Mouse (Mus musculus) midbrain, embryonic 16.5 days (tissue): ENCODE results near the gene Dpyd. TPM values are rescaled to one million over a fixed set of nuclear protein-coding genes. Genes with fewer than 3 reads are reported as not detected.

Experiments
- ATAC-seq: fragments of 200-750 bp; cut with Nextera tagmentation; 2 replicates; pipeline ENCODE4 v1.8.0; 2017; ENCODE audit warnings: moderate TSS enrichment
- H3K27ac ChIP-seq: fragments of 300-500 bp; sonication (generic); 2 replicates; pipeline ENCODE4 v1.5.1; 2014; ENCODE audit warnings: mild to moderate bottlenecking, low read length, mixed read lengths
- H3K27me3 ChIP-seq: fragments of 300-500 bp; sonication (generic); 2 replicates; pipeline ENCODE4 v1.6.1; 2014; ENCODE audit warnings: low read depth, low read length, mixed read lengths; ENCODE audit not compliant: control insufficient read depth, insufficient read depth
- H3K36me3 ChIP-seq: fragments of 300-500 bp; sonication (generic); 2 replicates; pipeline ENCODE4 v1.6.1; 2014; ENCODE audit warnings: mild to moderate bottlenecking, low read length, moderate library complexity, mixed read lengths; ENCODE audit not compliant: control insufficient read depth, insufficient read depth
- H3K4me1 ChIP-seq: fragments of 300-500 bp; sonication (generic); 2 replicates; pipeline ENCODE4 v1.6.1; 2014; ENCODE audit warnings: mild to moderate bottlenecking, low read length, mixed read lengths; ENCODE audit not compliant: control insufficient read depth, insufficient read depth
- H3K4me2 ChIP-seq: fragments of 300-500 bp; sonication (generic); 2 replicates; pipeline ENCODE4 v1.6.1; 2014; ENCODE audit warnings: mild to moderate bottlenecking, low read length, mixed read lengths
- H3K4me3 ChIP-seq: fragments of 300-500 bp; sonication (generic); 2 replicates; pipeline ENCODE4 v1.5.1; 2014; ENCODE audit warnings: low read depth, mild to moderate bottlenecking, low read length, moderate library complexity, mixed read lengths
- H3K9ac ChIP-seq: fragments of 300-500 bp; sonication (generic); 2 replicates; pipeline ENCODE4 v1.6.1; 2014; ENCODE audit warnings: low read depth, low read length, mixed read lengths
- H3K9me3 ChIP-seq: fragments of 300-500 bp; sonication (generic); replicated peaks from 2 replicates; pipeline ENCODE4 v1.6.1; 2014; ENCODE audit warnings: mild to moderate bottlenecking, low read length, mixed read lengths; ENCODE audit not compliant: control insufficient read depth, poor library complexity, severe bottlenecking
- WGBS: fragments of 180-500 bp; shearing (Covaris S2); extraction: QIAGEN DNeasy Blood & Tissue Kit; methylation state at CpG from one replicate; pipeline ENCODE4 v1.1.7; 2014; 5-methylcytosine and 5-hydroxymethylcytosine counted together
- polyA plus RNA-seq: library from polyadenylated mRNA; unstranded; fragments of >200 nt; fragmentation: Nextera tagmentation; extraction: Ambion mirVana; gene quantifications from 2 replicates; pipeline ENCODE4 v1.2.1, GENCODE M21; 2015

The Dpyd gene
- polyA plus RNA-seq, 1 experiment from 2014 or later: 4.2 TPM

GRCm38 (mm10) chr3:119467723-119468122, 905.8 kb downstream of the Dpyd start:
- no peak overlapping the region for H3K4me3 ChIP-seq
- H3K27me3 ChIP-seq: no peaks in the 10 kb centered on the region
- no peak overlapping the region for H3K9ac ChIP-seq
- no peaks in the 10 kb centered on the region for H3K36me3 ChIP-seq
- ATAC-seq: no peak
- peaks cover 5% of the 10 kb centered on the region; the same call in 1 of the 2 replicates for H3K4me1 ChIP-seq
- H3K27ac ChIP-seq: no peak overlapping the region
- WGBS: 76% methylated on average over 2 of the region's 2 CpGs
- H3K9me3 ChIP-seq: no peaks in the 10 kb centered on the region
- H3K4me2 ChIP-seq: no peak overlapping the region
